Comparison of ENCODE assay signal across 8 mouse cellular contexts in the genomic region with DNA sequence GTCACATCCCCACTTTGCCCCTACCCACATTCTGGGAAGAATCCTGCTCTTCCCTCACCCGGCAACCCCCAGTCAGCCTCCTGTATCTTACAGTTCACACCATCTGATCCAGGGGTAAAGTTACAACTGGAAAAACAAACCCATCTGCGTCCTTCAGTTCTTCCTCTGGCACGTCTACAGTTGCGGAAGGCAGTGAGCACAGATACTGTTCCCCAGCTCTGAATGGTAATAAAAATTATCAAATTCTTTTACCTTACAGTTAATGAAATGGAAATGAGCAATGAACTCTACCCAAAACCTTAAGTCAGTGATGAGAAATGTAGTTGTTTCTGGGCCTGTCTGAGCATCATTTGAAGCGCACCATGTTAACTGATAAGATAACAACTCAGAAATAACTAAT. TPM values are rescaled to one million over a fixed set of nuclear protein-coding genes. Genes with fewer than 3 reads are reported as not detected.
DNase-seq lines count a peak whose midpoint lies in the region; ATAC-seq and TF ChIP-seq lines count a peak whose summit lies in the region.

No protein-coding gene starts in this region.

- no peak for TF ChIP-seq CTCF in kidney, adult 2 months (conservative IDR thresholded peaks at IDR 0.05; ENCODE audit: insufficient read depth, insufficient read length, low read depth, low read length)
- TF ChIP-seq CTCF in G1E (IDR thresholded peaks at IDR 0.05; ENCODE audit: low read depth, low read length), result no peak

- no peak for ATAC-seq in G1E (ENCODE audit: extremely low read depth, insufficient number of reproducible peaks, low FRiP score, poor library complexity, severe bottlenecking)
- no peak for ATAC-seq in forebrain, embryonic 15.5 days (replicated peaks)
- ATAC-seq in limb, embryonic 12.5 days (ENCODE audit: insufficient number of reproducible peaks, insufficient read depth, low FRiP score, low TSS enrichment, low read depth), result no peak
- no peak for ATAC-seq in stomach, embryonic 16.5 days (ENCODE audit: insufficient read depth, low FRiP score)
- no peak for ATAC-seq in frontal cortex, adult (ENCODE audit: low TSS enrichment)

- H3K4me2 ChIP-seq in forebrain, embryonic 15.5 days (replicated peaks), result no peak overlapping the region
- H3K4me2 ChIP-seq in limb, embryonic 12.5 days, result no peak overlapping the region
- no peak overlapping the region for H3K4me2 ChIP-seq in stomach, embryonic 16.5 days (ENCODE audit: low read depth, low read length)

- DNase-seq in kidney, adult 2 months, result peak; percentile 22
- DNase-seq in kidney, postnatal 25 days, result no peak
- DNase-seq in G1E (ENCODE audit: low spot score), result no peak
- no peak for DNase-seq in ovary, postnatal 14 days (ENCODE audit: low spot score)

- H3K4me1 ChIP-seq in kidney, adult 2 months (ENCODE audit: control insufficient read depth, insufficient read depth, low read length), result peaks cover 36% of the 10 kb centered on the region
- peaks cover 79% of the 10 kb centered on the region for H3K4me1 ChIP-seq in G1E (ENCODE audit: insufficient read depth, low read depth, low read length)
- peaks cover 42% of the 10 kb centered on the region for H3K4me1 ChIP-seq in forebrain, embryonic 15.5 days
- H3K4me1 ChIP-seq in limb, embryonic 12.5 days (replicated peaks), result peaks cover 29% of the 10 kb centered on the region
- peaks cover 33% of the 10 kb centered on the region for H3K4me1 ChIP-seq in stomach, embryonic 16.5 days (ENCODE audit: control insufficient read depth, insufficient read depth, low read length)

- no peaks in the 10 kb centered on the region for H3K27me3 ChIP-seq in kidney, adult 2 months (replicated peaks; ENCODE audit: control insufficient read depth, insufficient read depth, low read length)
- no peaks in the 10 kb centered on the region for H3K27me3 ChIP-seq in G1E (ENCODE audit: insufficient read depth, low read length)
- no peaks in the 10 kb centered on the region for H3K27me3 ChIP-seq in forebrain, embryonic 15.5 days
- H3K27me3 ChIP-seq in limb, embryonic 12.5 days, result no peaks in the 10 kb centered on the region
- no peaks in the 10 kb centered on the region for H3K27me3 ChIP-seq in stomach, embryonic 16.5 days (ENCODE audit: control insufficient read depth, insufficient read depth, low read length)

- no peak overlapping the region for H3K4me3 ChIP-seq in kidney, adult 2 months (ENCODE audit: insufficient read depth, low read depth, low read length)
- peak overlapping the region; percentile 30; the same call in 1 of the 2 replicates for H3K4me3 ChIP-seq in G1E (ENCODE audit: low read depth, low read length)
- no peak overlapping the region for H3K4me3 ChIP-seq in forebrain, embryonic 15.5 days
- no peak overlapping the region for H3K4me3 ChIP-seq in limb, embryonic 12.5 days (replicated peaks)
- no peak overlapping the region for H3K4me3 ChIP-seq in stomach, embryonic 16.5 days (replicated peaks; ENCODE audit: low read length)

- no peaks in the 10 kb centered on the region for H3K36me3 ChIP-seq in kidney, adult 2 months (ENCODE audit: control insufficient read depth, insufficient read depth, low read length)
- no peaks in the 10 kb centered on the region for H3K36me3 ChIP-seq in G1E (replicated peaks)
- H3K36me3 ChIP-seq in forebrain, embryonic 15.5 days, result no peaks in the 10 kb centered on the region
- H3K36me3 ChIP-seq in limb, embryonic 12.5 days, result no peaks in the 10 kb centered on the region
- no peaks in the 10 kb centered on the region for H3K36me3 ChIP-seq in stomach, embryonic 16.5 days (ENCODE audit: control insufficient read depth, insufficient read depth, low read length)

- peak overlapping the region; percentile 86 for H3K27ac ChIP-seq in kidney, adult 2 months (ENCODE audit: insufficient read depth, low read depth, low read length)
- peak overlapping the region; percentile 97 for H3K27ac ChIP-seq in forebrain, embryonic 15.5 days (replicated peaks)
- peak overlapping the region; percentile 97 for H3K27ac ChIP-seq in limb, embryonic 12.5 days
- peak overlapping the region; percentile 91 for H3K27ac ChIP-seq in stomach, embryonic 16.5 days (ENCODE audit: low read length)

- no peak for TF ChIP-seq POLR2A in kidney, adult 2 months (IDR thresholded peaks at IDR 0.05; ENCODE audit: low read depth, low read length)

- WGBS in kidney, adult 2 months, result 53% methylated on average over 5 of the region's 5 CpGs
- 49% methylated on average over 5 of the region's 5 CpGs for WGBS in forebrain, embryonic 15.5 days
- 55% methylated on average over 5 of the region's 5 CpGs for WGBS in limb, embryonic 12.5 days
- WGBS in stomach, embryonic 16.5 days, result 53% methylated on average over 5 of the region's 5 CpGs

- 0 out of 2 replicates have a peak, but pooled peaks cover 5% of the 10 kb centered on the region for H3K9me3 ChIP-seq in G1E (replicated peaks)
- no peaks in the 10 kb centered on the region for H3K9me3 ChIP-seq in forebrain, embryonic 15.5 days
- 0 out of 2 replicates have a peak, but pooled peaks cover 3% of the 10 kb centered on the region for H3K9me3 ChIP-seq in limb, embryonic 12.5 days
- H3K9me3 ChIP-seq in stomach, embryonic 16.5 days (replicated peaks; ENCODE audit: control insufficient read depth, low read length), result no peaks in the 10 kb centered on the region; the same call in 1 of the 2 replicates

- H3K9ac ChIP-seq in forebrain, embryonic 15.5 days (replicated peaks), result no peak overlapping the region
- H3K9ac ChIP-seq in limb, embryonic 12.5 days (replicated peaks), result no peak overlapping the region
- H3K9ac ChIP-seq in stomach, embryonic 16.5 days (ENCODE audit: low read length), result peak overlapping the region; percentile 17; the same call in 1 of the 2 replicates

RNA-seq across cellular contexts. Expression of a gene that starts 38.1 kb away (rescaled TPM):
- polyA plus RNA-seq in kidney, adult 2 months (2012; rRNA removed), result 13.4 and 13.9 TPM in 2 replicates
- total RNA-seq in G1E (2014; fragmentation: Nextera tagmentation) (192 and 235 TPM in 2 replicates), G1E (2017) (22.9 and 34.6 TPM in 2 replicates)
- polyA plus RNA-seq in G1E (2012), result 22.0 and 24.2 TPM in 2 replicates
- 45.6 and 46.9 TPM in 2 replicates for polyA plus RNA-seq in forebrain, embryonic 15.5 days (2015; fragmentation: Nextera tagmentation; extraction: Ambion mirVana)
- 43.5 and 51.0 TPM in 2 replicates for polyA plus RNA-seq in limb, embryonic 12.5 days (2016; fragmentation: Nextera tagmentation; extraction: Ambion mirVana)
- polyA plus RNA-seq in stomach, embryonic 16.5 days (2015; fragmentation: Nextera tagmentation; extraction: Ambion mirVana), result 30.0 and 34.0 TPM in 2 replicates

RNA-seq across cellular contexts. Expression of a gene that starts 52.5 kb away (rescaled TPM):
- polyA plus RNA-seq in kidney, adult 2 months (2012; rRNA removed), result 0.90 and 1.3 TPM in 2 replicates
- total RNA-seq in G1E (2014; fragmentation: Nextera tagmentation), result not detected in 2 replicates
- total RNA-seq in G1E (2017), result 0.16 TPM in 1 of 2 replicates, not detected in the other
- not detected in 2 replicates for polyA plus RNA-seq in G1E (2012)
- not detected in 2 replicates for polyA plus RNA-seq in forebrain, embryonic 15.5 days (2015; fragmentation: Nextera tagmentation; extraction: Ambion mirVana)
- polyA plus RNA-seq in limb, embryonic 12.5 days (2016; fragmentation: Nextera tagmentation; extraction: Ambion mirVana), result not detected in 2 replicates
- polyA plus RNA-seq in stomach, embryonic 16.5 days (2015; fragmentation: Nextera tagmentation; extraction: Ambion mirVana), result not detected in 2 replicates
